8 mouse cellular contexts compared by ENCODE assay signal in genomic region chr7:46838104-46838671, GRCm38 (mm10). TPM values are rescaled to one million over a fixed set of nuclear protein-coding genes. Genes with fewer than 3 reads are reported as not detected.
DNase-seq lines count a peak whose midpoint lies in the region; ATAC-seq and TF ChIP-seq lines count a peak whose summit lies in the region.

No protein-coding gene starts in this region.

- no peaks in the 10 kb centered on the region for H3K36me3 ChIP-seq in embryonic facial prominence, embryonic 10.5 days (replicated peaks)
- H3K36me3 ChIP-seq in heart, embryonic 11.5 days (ENCODE audit: control insufficient read depth, insufficient read depth, low read length): no peaks in the 10 kb centered on the region
- no peaks in the 10 kb centered on the region for H3K36me3 ChIP-seq in kidney, adult 2 months (ENCODE audit: control insufficient read depth, insufficient read depth, low read length)
- H3K36me3 ChIP-seq in liver, postnatal 0 days (replicated peaks; ENCODE audit: insufficient read depth, low read length): no peaks in the 10 kb centered on the region

- TF ChIP-seq EP300 in liver, postnatal 0 days (IDR thresholded peaks at IDR 0.05; ENCODE audit: low read depth): peak; percentile 76

- H3K4me2 ChIP-seq in heart, embryonic 11.5 days: peak overlapping the region; percentile 11; the same call in 1 of the 2 replicates
- peak overlapping the region; percentile 63 for H3K4me2 ChIP-seq in liver, postnatal 0 days (ENCODE audit: low read depth, low read length)

- peaks cover 53% of the 10 kb centered on the region for H3K4me1 ChIP-seq in embryonic facial prominence, embryonic 10.5 days
- peaks cover 23% of the 10 kb centered on the region for H3K4me1 ChIP-seq in heart, embryonic 11.5 days (ENCODE audit: control insufficient read depth, insufficient read depth, low read length)
- H3K4me1 ChIP-seq in kidney, adult 2 months (ENCODE audit: control insufficient read depth, insufficient read depth, low read length): peaks cover 36% of the 10 kb centered on the region
- peaks cover 62% of the 10 kb centered on the region for H3K4me1 ChIP-seq in liver, postnatal 0 days (ENCODE audit: insufficient read depth)
- H3K4me1 ChIP-seq in olfactory bulb, adult 2 months (ENCODE audit: control insufficient read depth, insufficient read depth, low read length): peaks cover 14% of the 10 kb centered on the region

- 5% methylated on average over 9 of the region's 9 CpGs for WGBS in embryonic facial prominence, embryonic 10.5 days
- 3% methylated on average over 9 of the region's 9 CpGs for WGBS in heart, embryonic 11.5 days (ENCODE audit: insufficient replicate concordance)
- 3% methylated on average over 9 of the region's 9 CpGs for WGBS in kidney, adult 2 months
- WGBS in liver, postnatal 0 days (ENCODE audit: insufficient replicate concordance): 4% methylated on average over 9 of the region's 9 CpGs
- WGBS in olfactory bulb, adult 2 months: 9% methylated on average over 9 of the region's 9 CpGs

- H3K27ac ChIP-seq in left cerebral cortex, adult 2 months: peak overlapping the region; percentile 92
- H3K27ac ChIP-seq in embryonic facial prominence, embryonic 10.5 days (replicated peaks): peak overlapping the region; percentile 77
- peak overlapping the region; percentile 30 for H3K27ac ChIP-seq in heart, embryonic 11.5 days (ENCODE audit: low read depth, low read length)
- H3K27ac ChIP-seq in kidney, adult 2 months (ENCODE audit: insufficient read depth, low read depth, low read length): peak overlapping the region; percentile 99
- H3K27ac ChIP-seq in liver, postnatal 0 days (ENCODE audit: low read depth): peak overlapping the region; percentile 99
- H3K27ac ChIP-seq in olfactory bulb, adult 2 months (ENCODE audit: insufficient read depth, low read depth, low read length): peak overlapping the region; percentile 69

- ATAC-seq in heart, embryonic 11.5 days (replicated peaks; ENCODE audit: insufficient number of reproducible peaks, low FRiP score, low TSS enrichment): 0 out of 2 replicates have a peak, but pooled peaks have one; percentile 29
- peak; percentile 53 for ATAC-seq in liver, postnatal 0 days
- no peak for ATAC-seq in monocyte, adult 5-6 weeks (replicated peaks; ENCODE audit: insufficient number of reproducible peaks, low FRiP score, low TSS enrichment, poor library complexity, severe bottlenecking)

- peak overlapping the region; percentile 6; the same call in 1 of the 2 replicates for H3K9ac ChIP-seq in heart, embryonic 11.5 days (ENCODE audit: low read depth, low read length)
- peak overlapping the region; percentile 73 for H3K9ac ChIP-seq in liver, postnatal 0 days (replicated peaks)

- peaks cover 32% of the 10 kb centered on the region for H3K27me3 ChIP-seq in embryonic facial prominence, embryonic 10.5 days (replicated peaks; ENCODE audit: low read depth, poor library complexity, severe bottlenecking)
- no peaks in the 10 kb centered on the region for H3K27me3 ChIP-seq in heart, embryonic 11.5 days (ENCODE audit: control insufficient read depth, insufficient read depth, low read length)
- H3K27me3 ChIP-seq in kidney, adult 2 months (replicated peaks; ENCODE audit: control insufficient read depth, insufficient read depth, low read length): no peaks in the 10 kb centered on the region
- no peaks in the 10 kb centered on the region for H3K27me3 ChIP-seq in liver, postnatal 0 days (ENCODE audit: insufficient read depth, low read length)

- DNase-seq in left cerebral cortex, adult 2 months (ENCODE audit: extremely low spot score in 1 of 2, low spot score in 2 of 2): peak; percentile 29 to 32
- DNase-seq in left cerebral cortex, adult 11 months (ENCODE audit: low spot score): no peak
- DNase-seq in embryonic facial prominence, embryonic 10.5 days (ENCODE audit: low spot score): peak; percentile 71
- peak; percentile 84 for DNase-seq in kidney, adult 2 months
- peak; percentile 58 for DNase-seq in liver, postnatal 0 days

- no peaks in the 10 kb centered on the region for H3K9me3 ChIP-seq in embryonic facial prominence, embryonic 10.5 days
- H3K9me3 ChIP-seq in heart, embryonic 11.5 days (replicated peaks; ENCODE audit: control insufficient read depth, low read length): no peaks in the 10 kb centered on the region
- H3K9me3 ChIP-seq in liver, postnatal 0 days (ENCODE audit: low read length): no peaks in the 10 kb centered on the region

- TF ChIP-seq CTCF in left cerebral cortex, adult 2 months (IDR thresholded peaks at IDR 0.05): no peak
- TF ChIP-seq CTCF in kidney, adult 2 months (conservative IDR thresholded peaks at IDR 0.05; ENCODE audit: insufficient read depth, insufficient read length, low read depth, low read length): no peak
- no peak for TF ChIP-seq CTCF in liver, postnatal 0 days (IDR thresholded peaks at IDR 0.05; ENCODE audit: low read depth)
- no peak for TF ChIP-seq CTCF in olfactory bulb, adult 2 months (IDR thresholded peaks at IDR 0.05; ENCODE audit: insufficient read depth, low read depth, low read length)

- H3K4me3 ChIP-seq in left cerebral cortex, adult 2 months: no peak overlapping the region
- H3K4me3 ChIP-seq in embryonic facial prominence, embryonic 10.5 days: peak overlapping the region; percentile 36
- no peak overlapping the region for H3K4me3 ChIP-seq in heart, embryonic 11.5 days (ENCODE audit: low read depth, low read length)
- peak overlapping the region; percentile 22 for H3K4me3 ChIP-seq in kidney, adult 2 months (ENCODE audit: insufficient read depth, low read depth, low read length)
- H3K4me3 ChIP-seq in liver, postnatal 0 days (ENCODE audit: low read depth, low read length): peak overlapping the region; percentile 36
- H3K4me3 ChIP-seq in olfactory bulb, adult 2 months (ENCODE audit: insufficient read depth, low read depth, low read length): no peak overlapping the region

- peak; percentile 69 for TF ChIP-seq POLR2A in kidney, adult 2 months (IDR thresholded peaks at IDR 0.05; ENCODE audit: low read depth, low read length)
- TF ChIP-seq POLR2A in olfactory bulb, adult 2 months (IDR thresholded peaks at IDR 0.05; ENCODE audit: insufficient read depth, low read depth, low read length): no peak

- intact Hi-C loops in left cerebral cortex, adult 2 months (cut with DNase I): no loop called here

RNA-seq across cellular contexts. Expression of gene Ldha, which starts 3.1 kb away (rescaled TPM):
- total RNA-seq in left cerebral cortex, adult 2 months (2021): 100 to 1,000 TPM; 342 to 356 TPM
- polyA plus RNA-seq in embryonic facial prominence, embryonic 10.5 days (2016; fragmentation: Nextera tagmentation; extraction: Ambion mirVana): 2,643 and 3,168 TPM in 2 replicates
- 3,042 and 3,490 TPM in 2 replicates for polyA plus RNA-seq in heart, embryonic 11.5 days (2014; fragmentation: Nextera tagmentation; extraction: Ambion mirVana)
- 665 and 667 TPM in 2 replicates for polyA plus RNA-seq in kidney, adult 2 months (2012; rRNA removed)
- polyA plus RNA-seq in liver, postnatal 0 days (2015; fragmentation: Nextera tagmentation; extraction: Ambion mirVana): 1,729 and 1,988 TPM in 2 replicates
- not detected in 2 replicates for polyA plus RNA-seq in olfactory bulb, adult 2 months (2012; ENCODE audit: insufficient read depth, insufficient read length, low replicate concordance, missing spikeins)
- 260 to 317 TPM (median 292 TPM) in 3 replicates for total RNA-seq in monocyte, adult 5-6 weeks (2017)

RNA-seq across cellular contexts. Expression of gene Ldhc, which starts 22.8 kb away (rescaled TPM):
- not detected for total RNA-seq in left cerebral cortex, adult 2 months (2021)
- 0.31 TPM in 1 of 2 replicates, not detected in the other for polyA plus RNA-seq in embryonic facial prominence, embryonic 10.5 days (2016; fragmentation: Nextera tagmentation; extraction: Ambion mirVana)
- polyA plus RNA-seq in heart, embryonic 11.5 days (2014; fragmentation: Nextera tagmentation; extraction: Ambion mirVana): not detected in 2 replicates
- 0.42 and 0.67 TPM in 2 replicates for polyA plus RNA-seq in kidney, adult 2 months (2012; rRNA removed)
- 0.07 and 0.23 TPM in 2 replicates for polyA plus RNA-seq in liver, postnatal 0 days (2015; fragmentation: Nextera tagmentation; extraction: Ambion mirVana)
- not detected in 2 replicates for polyA plus RNA-seq in olfactory bulb, adult 2 months (2012; ENCODE audit: insufficient read depth, insufficient read length, low replicate concordance, missing spikeins)
- total RNA-seq in monocyte, adult 5-6 weeks (2017): 0.39 to 13.0 TPM (median 3.9 TPM) in 3 replicates

RNA-seq across cellular contexts. Expression of gene Gtf2h1, which starts 42.3 kb away (rescaled TPM):
- total RNA-seq in left cerebral cortex, adult 2 months (2021): 10 to 100 TPM; 34.3 to 36.4 TPM
- polyA plus RNA-seq in embryonic facial prominence, embryonic 10.5 days (2016; fragmentation: Nextera tagmentation; extraction: Ambion mirVana): 49.3 and 50.6 TPM in 2 replicates
- 34.9 and 41.1 TPM in 2 replicates for polyA plus RNA-seq in heart, embryonic 11.5 days (2014; fragmentation: Nextera tagmentation; extraction: Ambion mirVana)
- 9.8 and 11.6 TPM in 2 replicates for polyA plus RNA-seq in kidney, adult 2 months (2012; rRNA removed)
- 18.8 TPM in 2 replicates for polyA plus RNA-seq in liver, postnatal 0 days (2015; fragmentation: Nextera tagmentation; extraction: Ambion mirVana)
- not detected in 2 replicates for polyA plus RNA-seq in olfactory bulb, adult 2 months (2012; ENCODE audit: insufficient read depth, insufficient read length, low replicate concordance, missing spikeins)
- 66.3 to 96.5 TPM (median 95.7 TPM) in 3 replicates for total RNA-seq in monocyte, adult 5-6 weeks (2017)

RNA-seq across cellular contexts. Expression of gene Hps5, which starts 42.3 kb away (rescaled TPM):
- total RNA-seq in left cerebral cortex, adult 2 months (2021): 10 to 100 TPM; 14.6 to 16.8 TPM
- 17.6 and 19.2 TPM in 2 replicates for polyA plus RNA-seq in embryonic facial prominence, embryonic 10.5 days (2016; fragmentation: Nextera tagmentation; extraction: Ambion mirVana)
- 11.8 and 12.7 TPM in 2 replicates for polyA plus RNA-seq in heart, embryonic 11.5 days (2014; fragmentation: Nextera tagmentation; extraction: Ambion mirVana)
- 31.0 and 41.7 TPM in 2 replicates for polyA plus RNA-seq in kidney, adult 2 months (2012; rRNA removed)
- polyA plus RNA-seq in liver, postnatal 0 days (2015; fragmentation: Nextera tagmentation; extraction: Ambion mirVana): 3.3 and 3.6 TPM in 2 replicates
- polyA plus RNA-seq in olfactory bulb, adult 2 months (2012; ENCODE audit: insufficient read depth, insufficient read length, low replicate concordance, missing spikeins): not detected in 2 replicates
- total RNA-seq in monocyte, adult 5-6 weeks (2017): 70.1 to 71.8 TPM (median 71.7 TPM) in 3 replicates

Comparison
In these comparisons a context has a peak if more than half of its experiments do, and no peak if none do; other contexts are left out.
1. H3K27ac ChIP-seq: peak in every context shown above with its lines; median percentile 99 in kidney, adult 2 months; 99 in liver, postnatal 0 days; 92 in left cerebral cortex, adult 2 months; 77 in embryonic facial prominence, embryonic 10.5 days; 69 in olfactory bulb, adult 2 months; 30 in heart, embryonic 11.5 days.
2. H3K4me3 ChIP-seq: peak in embryonic facial prominence, embryonic 10.5 days (single experiment), kidney, adult 2 months (single experiment) and liver, postnatal 0 days (single experiment); none in left cerebral cortex, adult 2 months (single experiment), heart, embryonic 11.5 days (single experiment) and olfactory bulb, adult 2 months (single experiment).